Mouse (Mus musculus) MEL (cell line): ENCODE measurements around the gene Nosip.

Source experiments
- NRF1 ChIP-seq: IDR thresholded peaks from 2 replicates; pipeline ENCODE4 v1.6.1; 2014; ENCODE audit warnings: low read depth, mild to moderate bottlenecking, inconsistent platforms, low read length, improper control_type of control experiment, moderate library complexity; ENCODE audit not compliant: poor library complexity, insufficient read depth, severe bottlenecking
- POLR2A ChIP-seq, 2 experiments: IDR thresholded peaks; 2 replicates each; pipeline ENCODE4 v1.6.1; 2011 to 2012; ENCODE audit warnings: low read length in 2 of 2, mild to moderate bottlenecking in 2 of 2, control low read depth in 1 of 2, improper control_type of control experiment in 1 of 2, low read depth in 1 of 2, moderate library complexity in 1 of 2; ENCODE audit not compliant: control insufficient read depth in 1 of 2, insufficient read depth in 1 of 2, poor library complexity in 1 of 2
- RCOR1 ChIP-seq: IDR thresholded peaks from 2 replicates; pipeline ENCODE4 v1.6.1; 2012; ENCODE audit warnings: low read depth, mild to moderate bottlenecking, inconsistent platforms, low read length, improper control_type of control experiment
- SIN3A ChIP-seq: IDR thresholded peaks from 2 replicates; pipeline ENCODE4 v1.6.1; 2012; ENCODE audit warnings: low read length, improper control_type of control experiment, inconsistent platforms

- no peak for TF ChIP-seq NRF1
- no peak for TF ChIP-seq SIN3A
- TF ChIP-seq RCOR1: no peak
- TF ChIP-seq POLR2A (IDR thresholded peaks at IDR 0.05; ENCODE audit: control insufficient read depth in 1 of 2, insufficient read depth in 1 of 2, low read depth in 1 of 2, low read length in 2 of 2, poor library complexity in 1 of 2): no peak
Measured at GRCm38 (mm10) chr7:45072230-45072629, 10.0 kb downstream of the Nosip start.
